ENCODE assay signal across 21 mouse cellular contexts in genomic region chr13:94257711-94258110, GRCm38 (mm10). TPM values are rescaled to one million over a fixed set of nuclear protein-coding genes. Genes with fewer than 3 reads are reported as not detected.
DNase-seq lines count a peak whose midpoint lies in the region; ATAC-seq and TF ChIP-seq lines count a peak whose summit lies in the region.
"Had no signal": no experiment of that assay in that cellular context is flagged by ENCODE, and none has a peak within 500 bp of the region (broad histone marks: within the 10 kb centered on the region; RNA-seq: fewer than 3 reads in every experiment).

No protein-coding gene starts in this region.

- no peak overlapping the region for H3K4me2 ChIP-seq in lung, embryonic 14.5 days
- H3K4me2 ChIP-seq in liver, embryonic 11.5 days, result no peak overlapping the region
- H3K4me2 ChIP-seq in liver, embryonic 13.5 days, result no peak overlapping the region
- no peak overlapping the region for H3K4me2 ChIP-seq in stomach, postnatal 0 days (replicated peaks; ENCODE audit: low read depth)
- H3K4me2 ChIP-seq: embryonic facial prominence, embryonic 13.5 days; forebrain, embryonic 12.5 days; heart, embryonic 15.5 days had no signal

- peak overlapping the region; percentile 42; the same call in 1 of the 2 replicates for H3K27ac ChIP-seq in lung, embryonic 14.5 days (ENCODE audit: low read depth)
- 0 out of 2 replicates have a peak overlapping the region, but pooled peaks have one; percentile 10 for H3K27ac ChIP-seq in liver, embryonic 11.5 days (ENCODE audit: low read depth, low read length)
- H3K27ac ChIP-seq in liver, embryonic 13.5 days, result peak overlapping the region; percentile 41; the same call in 1 of the 2 replicates
- H3K27ac ChIP-seq in stomach, postnatal 0 days (replicated peaks), result 0 out of 2 replicates have a peak overlapping the region, but pooled peaks have one; percentile 5
- H3K27ac ChIP-seq: embryonic facial prominence, embryonic 13.5 days; forebrain, embryonic 12.5 days; heart, embryonic 10.5 days; heart, embryonic 15.5 days had no signal

- H3K9ac ChIP-seq in lung, embryonic 14.5 days, result no peak overlapping the region
- H3K9ac ChIP-seq in liver, embryonic 11.5 days (ENCODE audit: low read depth, low read length), result no peak overlapping the region
- peak overlapping the region; percentile 8; the same call in 1 of the 2 replicates for H3K9ac ChIP-seq in liver, embryonic 13.5 days
- H3K9ac ChIP-seq in stomach, postnatal 0 days (ENCODE audit: low read length), result no peak overlapping the region
- H3K9ac ChIP-seq: embryonic facial prominence, embryonic 13.5 days; forebrain, embryonic 12.5 days; heart, embryonic 15.5 days had no signal

- H3K36me3 ChIP-seq in lung, embryonic 14.5 days (ENCODE audit: insufficient read depth), result no peaks in the 10 kb centered on the region
- H3K36me3 ChIP-seq in liver, embryonic 11.5 days (ENCODE audit: control insufficient read depth, insufficient read depth, low read length), result no peaks in the 10 kb centered on the region
- H3K36me3 ChIP-seq in liver, embryonic 13.5 days, result no peaks in the 10 kb centered on the region
- no peaks in the 10 kb centered on the region for H3K36me3 ChIP-seq in stomach, postnatal 0 days (ENCODE audit: control insufficient read depth, insufficient read depth, low read length)
- H3K36me3 ChIP-seq: embryonic facial prominence, embryonic 13.5 days; forebrain, embryonic 12.5 days; heart, embryonic 10.5 days; heart, embryonic 15.5 days had no signal

- H3K4me1 ChIP-seq in lung, embryonic 14.5 days (ENCODE audit: insufficient read depth), result no peaks in the 10 kb centered on the region
- H3K4me1 ChIP-seq in liver, embryonic 11.5 days (replicated peaks; ENCODE audit: control insufficient read depth, insufficient read depth, low read length), result peaks cover 32% of the 10 kb centered on the region
- peaks cover 57% of the 10 kb centered on the region for H3K4me1 ChIP-seq in liver, embryonic 13.5 days (replicated peaks)
- H3K4me1 ChIP-seq in stomach, postnatal 0 days (replicated peaks; ENCODE audit: control insufficient read depth, insufficient read depth), result no peaks in the 10 kb centered on the region; the same call in 1 of the 2 replicates
- H3K4me1 ChIP-seq: heart, embryonic 15.5 days had no signal

- WGBS in lung, embryonic 14.5 days, result 41% methylated on average over 2 of the region's 2 CpGs
- 68% methylated on average over 2 of the region's 2 CpGs for WGBS in liver, embryonic 11.5 days
- WGBS in liver, embryonic 13.5 days (ENCODE audit: insufficient replicate concordance), result 53% methylated on average over 2 of the region's 2 CpGs
- 35% methylated on average over 2 of the region's 2 CpGs for WGBS in stomach, postnatal 0 days

- ATAC-seq in lung, embryonic 14.5 days (ENCODE audit: insufficient read depth), result no peak
- ATAC-seq in liver, embryonic 11.5 days (replicated peaks; ENCODE audit: low FRiP score), result no peak
- ATAC-seq in liver, embryonic 13.5 days (ENCODE audit: low read depth), result no peak
- ATAC-seq in stomach, postnatal 0 days (ENCODE audit: low FRiP score, low TSS enrichment), result no peak; the same call in 1 of the 2 replicates
- ATAC-seq: activated CD4-positive, CD25-positive, alpha-beta regulatory T cell, adult 4 months; forebrain, embryonic 16.5 days; Patski had no signal

- no peak overlapping the region for H3K4me3 ChIP-seq in lung, embryonic 14.5 days (ENCODE audit: low read depth, low read length)
- no peak overlapping the region for H3K4me3 ChIP-seq in liver, embryonic 11.5 days (ENCODE audit: low read depth, low read length)
- no peak overlapping the region for H3K4me3 ChIP-seq in liver, embryonic 13.5 days (replicated peaks)
- H3K4me3 ChIP-seq in stomach, postnatal 0 days (ENCODE audit: low read depth, low read length), result no peak overlapping the region
- H3K4me3 ChIP-seq: embryonic facial prominence, embryonic 13.5 days; forebrain, embryonic 12.5 days; heart, embryonic 10.5 days; heart, embryonic 15.5 days had no signal

- TF ChIP-seq CTCF in lung, embryonic 14.5 days (IDR thresholded peaks at IDR 0.05; ENCODE audit: low read depth), result no peak
- TF ChIP-seq CTCF in stomach, postnatal 0 days (IDR thresholded peaks at IDR 0.05; ENCODE audit: low read depth), result no peak

- TF ChIP-seq EP300 in stomach, postnatal 0 days (optimal IDR thresholded peaks at IDR 0.05), result no peak

- no peaks in the 10 kb centered on the region for H3K27me3 ChIP-seq in lung, embryonic 14.5 days (ENCODE audit: insufficient read depth, low read length)
- no peaks in the 10 kb centered on the region for H3K27me3 ChIP-seq in liver, embryonic 11.5 days (replicated peaks; ENCODE audit: control insufficient read depth, insufficient read depth, low read length)
- H3K27me3 ChIP-seq in liver, embryonic 13.5 days, result no peaks in the 10 kb centered on the region
- H3K27me3 ChIP-seq in stomach, postnatal 0 days (ENCODE audit: control insufficient read depth, insufficient read depth, low read length), result no peaks in the 10 kb centered on the region
- H3K27me3 ChIP-seq: CH12.LX; embryonic facial prominence, embryonic 13.5 days; forebrain, embryonic 12.5 days; heart, embryonic 15.5 days; Patski had no signal

- no peak for DNase-seq in lung, embryonic 14.5 days
- no peak for DNase-seq in lung, postnatal 14 days
- DNase-seq in liver, embryonic 11.5 days (ENCODE audit: low spot score), result no peak
- DNase-seq in liver, embryonic 13.5 days, result no peak
- no peak for DNase-seq in stomach, postnatal 0 days (ENCODE audit: low spot score)
- no peak for DNase-seq in layer of hippocampus, adult 9-10 months (ENCODE audit: low spot score)
- DNase-seq: adrenal gland, postnatal 25 days; cerebellum, adult 18-20 months; cerebellum, adult 9-11 months; cerebellum, postnatal 36 days; gastrocnemius, postnatal 10 days; heart, adult 18-20 months; heart, postnatal 14 days had no signal

- H3K9me3 ChIP-seq in lung, embryonic 14.5 days (ENCODE audit: low read depth, low read length), result no peaks in the 10 kb centered on the region; the same call in 1 of the 2 replicates
- no peaks in the 10 kb centered on the region for H3K9me3 ChIP-seq in liver, embryonic 11.5 days (ENCODE audit: control insufficient read depth, low read length)
- H3K9me3 ChIP-seq in liver, embryonic 13.5 days (replicated peaks), result no peaks in the 10 kb centered on the region
- H3K9me3 ChIP-seq in stomach, postnatal 0 days (ENCODE audit: control insufficient read depth, low read length), result no peaks in the 10 kb centered on the region
- H3K9me3 ChIP-seq: embryonic facial prominence, embryonic 13.5 days; forebrain, embryonic 12.5 days; heart, embryonic 10.5 days; heart, embryonic 15.5 days had no signal

RNA-seq across cellular contexts. Expression of gene Scamp1, which starts 27.9 kb away (rescaled TPM):
- 25.4 and 28.8 TPM in 2 replicates for polyA plus RNA-seq in lung, embryonic 14.5 days (2014; fragmentation: Nextera tagmentation; extraction: Ambion mirVana)
- polyA plus RNA-seq in liver, embryonic 11.5 days (2014; fragmentation: Nextera tagmentation; extraction: Ambion mirVana), result 16.7 and 20.2 TPM in 2 replicates
- 8.0 and 9.9 TPM in 2 replicates for polyA plus RNA-seq in liver, embryonic 13.5 days (2015; fragmentation: Nextera tagmentation; extraction: Ambion mirVana)
- polyA plus RNA-seq in stomach, postnatal 0 days (2015; fragmentation: Nextera tagmentation; extraction: Ambion mirVana), result 33.8 and 34.7 TPM in 2 replicates
